Mouse (Mus musculus) v-Abl transformed pro-B cells (cell line): ENCODE data around the gene Cd93.

ENCODE experiments used
- in situ Hi-C, 2 experiments: fragments of 400-800 bp; cut with MboI; formaldehyde crosslinking; loops; one replicate each; pipeline ENCODE4 v1.15.1; 2025; ENCODE audit not compliant: unreplicated experiment in 2 of 2

The Cd93 gene

GRCm38 (mm10) chr2:148444472-148444871 lies 1.1 kb upstream of the Cd93 start:
- in situ Hi-C loops, result loop anchor here in 1 of 2 experiments (10.0 kb wide), 1 partner anchor 90 kb away; no protein-coding TSS in a partner anchor

- in situ Hi-C loops, result loop anchor here in 1 of 2 experiments (10.0 kb wide), 1 partner anchor 92 kb away; no protein-coding TSS in a partner anchor
These were observed 653 bp downstream of the Cd93 start for GRCm38 (mm10) chr2:148442710-148443109.

GRCm38 (mm10) chr2:148442172-148442571 lies 1.2 kb downstream of the Cd93 start:
- in situ Hi-C loops, result loop anchor here in 1 of 2 experiments (10.0 kb wide), 1 partner anchor 93 kb away; no protein-coding TSS in a partner anchor

- in situ Hi-C loops, result loop anchor here in 1 of 2 experiments (10.0 kb wide), 1 partner anchor 93 kb away; no protein-coding TSS in a partner anchor
These were observed 1.9 kb downstream of the Cd93 start for GRCm38 (mm10) chr2:148441421-148441820.

- in situ Hi-C loops, result loop anchor here in 1 of 2 experiments (10.0 kb wide), 1 partner anchor 95 kb away; no protein-coding TSS in a partner anchor
These were observed 3.6 kb downstream of the Cd93 start for GRCm38 (mm10) chr2:148439691-148440276.

- in situ Hi-C loops, result no loop called here
These were observed 7.1 kb downstream of the Cd93 start for GRCm38 (mm10) chr2:148436285-148436684.

- in situ Hi-C loops, result loop anchor here in 1 of 2 experiments (5.0 kb wide), 1 partner anchor 135 kb away; no protein-coding TSS in a partner anchor
These were observed 11.0 kb downstream of the Cd93 start for GRCm38 (mm10) chr2:148432346-148432745.

GRCm38 (mm10) chr2:148430941-148431340 lies 12.4 kb downstream of the Cd93 start:
- in situ Hi-C loops, result loop anchor here in 1 of 2 experiments (5.0 kb wide), 1 partner anchor 136 kb away; no protein-coding TSS in a partner anchor

- in situ Hi-C loops, result no loop called here
These were observed 14.3 kb downstream of the Cd93 start for GRCm38 (mm10) chr2:148429001-148429505.

- in situ Hi-C loops, result no loop called here
These were observed 14.8 kb downstream of the Cd93 start for GRCm38 (mm10) chr2:148428523-148428922.

- in situ Hi-C loops, result no loop called here
These were observed 15.8 kb downstream of the Cd93 start for GRCm38 (mm10) chr2:148427553-148427952.

- in situ Hi-C loops, result no loop called here
These were observed 17.5 kb downstream of the Cd93 start for GRCm38 (mm10) chr2:148425709-148426382.

- in situ Hi-C loops, result no loop called here
These were observed 21.7 kb downstream of the Cd93 start for GRCm38 (mm10) chr2:148421706-148422105.

GRCm38 (mm10) chr2:148421112-148421511 lies 22.3 kb downstream of the Cd93 start:
- in situ Hi-C loops, result no loop called here

- in situ Hi-C loops, result no loop called here
These were observed 23.6 kb downstream of the Cd93 start for GRCm38 (mm10) chr2:148419776-148420175.

GRCm38 (mm10) chr2:148419151-148419550 lies 24.2 kb downstream of the Cd93 start:
- in situ Hi-C loops, result no loop called here

GRCm38 (mm10) chr2:148409821-148410220 lies 33.5 kb downstream of the Cd93 start:
- in situ Hi-C loops, result loop anchor here (5.0 to 10.0 kb wide), 4 partner anchors 122 to 245 kb away; no protein-coding TSS in a partner anchor

- in situ Hi-C loops, result loop anchor here (5.0 to 10.0 kb wide), 4 partner anchors 123 to 246 kb away; no protein-coding TSS in a partner anchor
These were observed 34.2 kb downstream of the Cd93 start for GRCm38 (mm10) chr2:148409141-148409540.

- in situ Hi-C loops, result loop anchor here (5.0 to 10.0 kb wide), 4 partner anchors 124 to 246 kb away; no protein-coding TSS in a partner anchor
These were observed 34.6 kb downstream of the Cd93 start for GRCm38 (mm10) chr2:148408761-148409120.

- in situ Hi-C loops, result loop anchor here (5.0 to 10.0 kb wide), 4 partner anchors 124 to 247 kb away; no protein-coding TSS in a partner anchor
These were observed 35.2 kb downstream of the Cd93 start, which contains the start of gene Thbd for GRCm38 (mm10) chr2:148407870-148408760. Gene Thbd, minus strand, starts transcription at chr2:148408188.
